Mouse (Mus musculus) lung, postnatal 0 days (tissue): ENCODE measurements around the gene Adgrg5.

Experiments used
- CTCF ChIP-seq: IDR thresholded peaks from 2 replicates; pipeline ENCODE4 v1.5.1; 2016; ENCODE audit warnings: antibody characterized with exemption, mild to moderate bottlenecking
- EP300 ChIP-seq: IDR thresholded peaks from 2 replicates; pipeline ENCODE4 v1.6.1; 2016; ENCODE audit warnings: antibody characterized with exemption, mild to moderate bottlenecking, control low read depth

GRCm38 (mm10) chr8:94888383-94889036 is 35.0 kb upstream of the Adgrg5 start:
- no peak for TF ChIP-seq EP300
- TF ChIP-seq CTCF, result no peak
